ENCODE assay signal across 26 mouse cellular contexts in the genomic region with DNA sequence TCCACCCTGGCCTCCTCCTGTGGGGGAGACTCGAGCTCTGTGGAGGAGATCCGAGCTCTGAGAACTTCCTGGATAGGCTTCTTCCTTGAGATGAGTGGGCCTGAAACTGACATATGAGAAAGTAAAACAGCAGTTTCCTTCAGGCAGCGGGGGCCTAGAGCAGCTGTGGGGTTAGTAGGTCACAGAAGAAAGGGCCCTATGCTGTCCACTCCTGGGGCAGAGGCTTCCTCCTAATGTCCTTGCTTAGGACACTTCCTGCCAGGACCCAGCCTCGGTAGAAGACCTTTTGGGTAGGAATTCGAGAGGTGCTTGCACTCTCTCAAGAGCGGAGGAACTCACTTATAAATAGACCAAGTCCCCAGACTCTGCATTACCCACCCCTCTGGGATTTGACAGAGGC. TPM values are rescaled to one million over a fixed set of nuclear protein-coding genes. Genes with fewer than 3 reads are reported as not detected.
DNase-seq lines count a peak whose midpoint lies in the region; ATAC-seq and TF ChIP-seq lines count a peak whose summit lies in the region.
"Had no signal": no experiment of that assay in that cellular context is flagged by ENCODE, and none has a peak within 500 bp of the region (broad histone marks: within the 10 kb centered on the region; RNA-seq: fewer than 3 reads in every experiment).

No protein-coding gene starts in this region.

- 41% methylated on average over 6 of the region's 6 CpGs for WGBS in heart, embryonic 11.5 days (ENCODE audit: insufficient replicate concordance)
- 25% methylated on average over 6 of the region's 6 CpGs for WGBS in kidney, embryonic 16.5 days
- WGBS in stomach, embryonic 15.5 days = 58% methylated on average over 6 of the region's 6 CpGs
- 71% methylated on average over 6 of the region's 6 CpGs for WGBS in stomach, postnatal 0 days
- 56% methylated on average over 6 of the region's 6 CpGs for WGBS in stomach, embryonic 16.5 days
- WGBS in intestine, embryonic 16.5 days = 66% methylated on average over 6 of the region's 6 CpGs

- no peak for TF ChIP-seq CTCF in stomach, postnatal 0 days (IDR thresholded peaks at IDR 0.05; ENCODE audit: low read depth)

- H3K4me2 ChIP-seq in heart, embryonic 11.5 days = no peak overlapping the region
- no peak overlapping the region for H3K4me2 ChIP-seq in kidney, embryonic 16.5 days (replicated peaks; ENCODE audit: low read depth, low read length)
- H3K4me2 ChIP-seq in stomach, embryonic 15.5 days = no peak overlapping the region
- no peak overlapping the region for H3K4me2 ChIP-seq in stomach, postnatal 0 days (replicated peaks; ENCODE audit: low read depth)
- no peak overlapping the region for H3K4me2 ChIP-seq in stomach, embryonic 16.5 days (ENCODE audit: low read depth, low read length)
- H3K4me2 ChIP-seq in intestine, embryonic 16.5 days (ENCODE audit: low read depth, low read length) = no peak overlapping the region
- H3K4me2 ChIP-seq: limb, embryonic 12.5 days; liver, embryonic 13.5 days; lung, embryonic 15.5 days; midbrain, embryonic 11.5 days had no signal

- H3K4me1 ChIP-seq in heart, embryonic 11.5 days (ENCODE audit: control insufficient read depth, insufficient read depth, low read length) = peaks cover 25% of the 10 kb centered on the region
- peaks cover 41% of the 10 kb centered on the region for H3K4me1 ChIP-seq in kidney, embryonic 16.5 days (ENCODE audit: insufficient read depth, low read length)
- peaks cover 29% of the 10 kb centered on the region for H3K4me1 ChIP-seq in stomach, embryonic 15.5 days
- 0 out of 2 replicates have a peak, but pooled peaks cover 3% of the 10 kb centered on the region for H3K4me1 ChIP-seq in stomach, postnatal 0 days (replicated peaks; ENCODE audit: control insufficient read depth, insufficient read depth)
- peaks cover 27% of the 10 kb centered on the region; the same call in 1 of the 2 replicates for H3K4me1 ChIP-seq in stomach, embryonic 16.5 days (ENCODE audit: control insufficient read depth, insufficient read depth, low read length)
- H3K4me1 ChIP-seq in intestine, embryonic 16.5 days (ENCODE audit: control insufficient read depth, insufficient read depth, low read length) = peaks cover 14% of the 10 kb centered on the region

- ATAC-seq in heart, embryonic 11.5 days (replicated peaks; ENCODE audit: insufficient number of reproducible peaks, low FRiP score, low TSS enrichment) = no peak
- ATAC-seq in kidney, embryonic 16.5 days (ENCODE audit: low FRiP score, low TSS enrichment) = peak; percentile 50; the same call in 1 of the 2 replicates
- ATAC-seq in stomach, embryonic 15.5 days (ENCODE audit: insufficient read depth, low FRiP score, low read depth) = no peak
- no peak for ATAC-seq in stomach, postnatal 0 days (ENCODE audit: low FRiP score, low TSS enrichment)
- no peak for ATAC-seq in stomach, embryonic 16.5 days (ENCODE audit: insufficient read depth, low FRiP score)
- no peak for ATAC-seq in intestine, embryonic 16.5 days
- ATAC-seq: forebrain, embryonic 14.5 days had no signal

- peak overlapping the region; percentile 4; the same call in 1 of the 2 replicates for H3K27ac ChIP-seq in heart, embryonic 11.5 days (ENCODE audit: low read depth, low read length)
- peak overlapping the region; percentile 84 for H3K27ac ChIP-seq in kidney, embryonic 16.5 days (ENCODE audit: low read length)
- H3K27ac ChIP-seq in stomach, embryonic 15.5 days = peak overlapping the region; percentile 16; the same call in 1 of the 2 replicates
- no peak overlapping the region for H3K27ac ChIP-seq in stomach, postnatal 0 days (replicated peaks)
- H3K27ac ChIP-seq in stomach, embryonic 16.5 days (ENCODE audit: low read length) = peak overlapping the region; percentile 6; the same call in 1 of the 2 replicates
- no peak overlapping the region for H3K27ac ChIP-seq in intestine, embryonic 16.5 days (ENCODE audit: low read length)
- H3K27ac ChIP-seq: limb, embryonic 12.5 days; liver, embryonic 13.5 days; lung, embryonic 15.5 days; macrophage had no signal

- peak overlapping the region; percentile 43; the same call in 1 of the 2 replicates for H3K9ac ChIP-seq in heart, embryonic 11.5 days (ENCODE audit: low read depth, low read length)
- H3K9ac ChIP-seq in kidney, embryonic 16.5 days (replicated peaks; ENCODE audit: low read length) = no peak overlapping the region
- no peak overlapping the region for H3K9ac ChIP-seq in stomach, embryonic 15.5 days
- no peak overlapping the region for H3K9ac ChIP-seq in stomach, postnatal 0 days (ENCODE audit: low read length)
- H3K9ac ChIP-seq in stomach, embryonic 16.5 days (ENCODE audit: low read length) = no peak overlapping the region
- H3K9ac ChIP-seq in intestine, embryonic 16.5 days (ENCODE audit: low read depth, low read length) = no peak overlapping the region
- H3K9ac ChIP-seq: limb, embryonic 12.5 days; liver, embryonic 13.5 days; lung, embryonic 15.5 days had no signal

- H3K36me3 ChIP-seq in heart, embryonic 11.5 days (ENCODE audit: control insufficient read depth, insufficient read depth, low read length) = no peaks in the 10 kb centered on the region
- H3K36me3 ChIP-seq in kidney, embryonic 16.5 days (ENCODE audit: insufficient read depth, low read length) = no peaks in the 10 kb centered on the region
- H3K36me3 ChIP-seq in stomach, embryonic 15.5 days = no peaks in the 10 kb centered on the region
- no peaks in the 10 kb centered on the region for H3K36me3 ChIP-seq in stomach, postnatal 0 days (ENCODE audit: control insufficient read depth, insufficient read depth, low read length)
- no peaks in the 10 kb centered on the region for H3K36me3 ChIP-seq in stomach, embryonic 16.5 days (ENCODE audit: control insufficient read depth, insufficient read depth, low read length)
- H3K36me3 ChIP-seq in intestine, embryonic 16.5 days (ENCODE audit: control insufficient read depth, insufficient read depth, low read length) = no peaks in the 10 kb centered on the region
- H3K36me3 ChIP-seq: liver, embryonic 13.5 days; lung, embryonic 15.5 days had no signal

- no peaks in the 10 kb centered on the region for H3K27me3 ChIP-seq in heart, embryonic 11.5 days (ENCODE audit: control insufficient read depth, insufficient read depth, low read length)
- H3K27me3 ChIP-seq in kidney, embryonic 16.5 days (ENCODE audit: insufficient read depth, low read length) = no peaks in the 10 kb centered on the region
- no peaks in the 10 kb centered on the region for H3K27me3 ChIP-seq in stomach, embryonic 15.5 days (replicated peaks)
- H3K27me3 ChIP-seq in stomach, postnatal 0 days (ENCODE audit: control insufficient read depth, insufficient read depth, low read length) = no peaks in the 10 kb centered on the region
- H3K27me3 ChIP-seq in stomach, embryonic 16.5 days (ENCODE audit: control insufficient read depth, insufficient read depth, low read length) = no peaks in the 10 kb centered on the region
- H3K27me3 ChIP-seq in intestine, embryonic 16.5 days (replicated peaks; ENCODE audit: control insufficient read depth, insufficient read depth, low read length) = no peaks in the 10 kb centered on the region
- H3K27me3 ChIP-seq: limb, embryonic 12.5 days; liver, embryonic 13.5 days; lung, embryonic 15.5 days had no signal

- TF ChIP-seq EP300 in stomach, postnatal 0 days (optimal IDR thresholded peaks at IDR 0.05) = no peak

- no peaks in the 10 kb centered on the region for H3K9me3 ChIP-seq in heart, embryonic 11.5 days (replicated peaks; ENCODE audit: control insufficient read depth, low read length)
- no peaks in the 10 kb centered on the region for H3K9me3 ChIP-seq in kidney, embryonic 16.5 days (ENCODE audit: low read length)
- no peaks in the 10 kb centered on the region for H3K9me3 ChIP-seq in stomach, embryonic 15.5 days
- H3K9me3 ChIP-seq in stomach, postnatal 0 days (ENCODE audit: control insufficient read depth, low read length) = no peaks in the 10 kb centered on the region
- H3K9me3 ChIP-seq in stomach, embryonic 16.5 days (replicated peaks; ENCODE audit: control insufficient read depth, low read length) = no peaks in the 10 kb centered on the region
- no peaks in the 10 kb centered on the region for H3K9me3 ChIP-seq in intestine, embryonic 16.5 days (ENCODE audit: control insufficient read depth, low read length)
- H3K9me3 ChIP-seq: limb, embryonic 12.5 days; liver, embryonic 13.5 days; lung, embryonic 15.5 days had no signal

- no peak for DNase-seq in heart, adult 8-10 months (ENCODE audit: low spot score)
- DNase-seq in kidney, postnatal 25 days = no peak
- DNase-seq in stomach, postnatal 0 days (ENCODE audit: low spot score) = no peak
- DNase-seq: adrenal gland, postnatal 36 days; cerebellum, adult 8-10 months; gastrocnemius, postnatal 25 days; liver, embryonic 13.5 days; thymus, adult 18-20 months had no signal

- H3K4me3 ChIP-seq in heart, embryonic 11.5 days (ENCODE audit: low read depth, low read length) = no peak overlapping the region
- no peak overlapping the region for H3K4me3 ChIP-seq in kidney, embryonic 16.5 days (ENCODE audit: low read length)
- H3K4me3 ChIP-seq in stomach, embryonic 15.5 days (replicated peaks) = no peak overlapping the region
- H3K4me3 ChIP-seq in stomach, postnatal 0 days (ENCODE audit: low read depth, low read length) = no peak overlapping the region
- H3K4me3 ChIP-seq in stomach, embryonic 16.5 days (replicated peaks; ENCODE audit: low read length) = no peak overlapping the region
- H3K4me3 ChIP-seq in intestine, embryonic 16.5 days (ENCODE audit: low read length) = no peak overlapping the region
- H3K4me3 ChIP-seq: erythroblast, embryonic 14.5 days; limb, embryonic 12.5 days; liver, embryonic 13.5 days; lung, embryonic 15.5 days had no signal

RNA-seq across cellular contexts. Expression of a gene that starts 11.7 kb away (rescaled TPM):
- polyA plus RNA-seq in heart, embryonic 11.5 days (2014; fragmentation: Nextera tagmentation; extraction: Ambion mirVana) = 36.3 and 36.8 TPM in 2 replicates
- total RNA-seq in heart, adult 8-10 months (2022) = 10 to 100 TPM; 16.0 to 23.2 (median 20.5) TPM
- 54.1 and 57.4 TPM in 2 replicates for polyA plus RNA-seq in kidney, embryonic 16.5 days (2015; fragmentation: Nextera tagmentation; extraction: Ambion mirVana)
- polyA plus RNA-seq in stomach, embryonic 15.5 days (2015; fragmentation: Nextera tagmentation; extraction: Ambion mirVana) = 47.5 and 47.9 TPM in 2 replicates
- polyA plus RNA-seq in stomach, postnatal 0 days (2015; fragmentation: Nextera tagmentation; extraction: Ambion mirVana) = 60.1 and 69.5 TPM in 2 replicates
- polyA plus RNA-seq in stomach, embryonic 16.5 days (2015; fragmentation: Nextera tagmentation; extraction: Ambion mirVana) = 56.2 and 57.3 TPM in 2 replicates
- polyA plus RNA-seq in intestine, embryonic 16.5 days (2015; fragmentation: Nextera tagmentation; extraction: Ambion mirVana) = 41.2 and 46.5 TPM in 2 replicates

RNA-seq across cellular contexts. Expression of a gene that starts 44.7 kb away (rescaled TPM):
- 36.7 and 43.9 TPM in 2 replicates for polyA plus RNA-seq in heart, embryonic 11.5 days (2014; fragmentation: Nextera tagmentation; extraction: Ambion mirVana)
- total RNA-seq in heart, adult 8-10 months (2022) = 10 to 100 TPM; 50.1 to 69.6 (median 57.6) TPM
- 45.9 and 47.6 TPM in 2 replicates for polyA plus RNA-seq in kidney, embryonic 16.5 days (2015; fragmentation: Nextera tagmentation; extraction: Ambion mirVana)
- polyA plus RNA-seq in stomach, embryonic 15.5 days (2015; fragmentation: Nextera tagmentation; extraction: Ambion mirVana) = 35.5 and 39.8 TPM in 2 replicates
- 18.9 and 22.5 TPM in 2 replicates for polyA plus RNA-seq in stomach, postnatal 0 days (2015; fragmentation: Nextera tagmentation; extraction: Ambion mirVana)
- 33.3 and 35.9 TPM in 2 replicates for polyA plus RNA-seq in stomach, embryonic 16.5 days (2015; fragmentation: Nextera tagmentation; extraction: Ambion mirVana)
- polyA plus RNA-seq in intestine, embryonic 16.5 days (2015; fragmentation: Nextera tagmentation; extraction: Ambion mirVana) = 38.2 and 41.4 TPM in 2 replicates

RNA-seq across cellular contexts. Expression of a gene that starts 44.7 kb away (rescaled TPM):
- 16.2 and 17.0 TPM in 2 replicates for polyA plus RNA-seq in heart, embryonic 11.5 days (2014; fragmentation: Nextera tagmentation; extraction: Ambion mirVana)
- total RNA-seq in heart, adult 8-10 months (2022) = 10 to 100 TPM; 35.1 to 36.8 (median 36.0) TPM
- 13.9 and 14.2 TPM in 2 replicates for polyA plus RNA-seq in kidney, embryonic 16.5 days (2015; fragmentation: Nextera tagmentation; extraction: Ambion mirVana)
- 9.4 and 10.4 TPM in 2 replicates for polyA plus RNA-seq in stomach, embryonic 15.5 days (2015; fragmentation: Nextera tagmentation; extraction: Ambion mirVana)
- 6.1 and 6.5 TPM in 2 replicates for polyA plus RNA-seq in stomach, postnatal 0 days (2015; fragmentation: Nextera tagmentation; extraction: Ambion mirVana)
- polyA plus RNA-seq in stomach, embryonic 16.5 days (2015; fragmentation: Nextera tagmentation; extraction: Ambion mirVana) = 9.3 and 9.6 TPM in 2 replicates
- polyA plus RNA-seq in intestine, embryonic 16.5 days (2015; fragmentation: Nextera tagmentation; extraction: Ambion mirVana) = 14.7 and 15.2 TPM in 2 replicates

RNA-seq across cellular contexts. Expression of a gene that starts 52.5 kb away (rescaled TPM):
- polyA plus RNA-seq in heart, embryonic 11.5 days (2014; fragmentation: Nextera tagmentation; extraction: Ambion mirVana) = not detected in 2 replicates
- total RNA-seq in heart, adult 8-10 months (2022) = not detected
- 0.41 and 0.82 TPM in 2 replicates for polyA plus RNA-seq in kidney, embryonic 16.5 days (2015; fragmentation: Nextera tagmentation; extraction: Ambion mirVana)
- 0.23 and 0.45 TPM in 2 replicates for polyA plus RNA-seq in stomach, embryonic 15.5 days (2015; fragmentation: Nextera tagmentation; extraction: Ambion mirVana)
- polyA plus RNA-seq in stomach, postnatal 0 days (2015; fragmentation: Nextera tagmentation; extraction: Ambion mirVana) = not detected in 2 replicates
- 0.39 and 0.40 TPM in 2 replicates for polyA plus RNA-seq in stomach, embryonic 16.5 days (2015; fragmentation: Nextera tagmentation; extraction: Ambion mirVana)
- 0.38 and 0.55 TPM in 2 replicates for polyA plus RNA-seq in intestine, embryonic 16.5 days (2015; fragmentation: Nextera tagmentation; extraction: Ambion mirVana)
- total RNA-seq: adrenal gland, postnatal 36 days; gastrocnemius, postnatal 25 days; layer of hippocampus, postnatal 10 days had no signal
- polyA plus RNA-seq: C2C12; embryonic facial prominence, embryonic 11.5 days; erythroblast, embryonic 14.5 days; forebrain, embryonic 14.5 days; hindbrain, embryonic 11.5 days; intestine, embryonic 14.5 days; large intestine, adult 2 months; liver, embryonic 13.5 days; macrophage; midbrain, embryonic 11.5 days; neural tube, embryonic 14.5 days had no signal

RNA-seq across cellular contexts. Expression of a gene that starts 56.6 kb away (rescaled TPM):
- 12.3 and 18.1 TPM in 2 replicates for polyA plus RNA-seq in heart, embryonic 11.5 days (2014; fragmentation: Nextera tagmentation; extraction: Ambion mirVana)
- 10 to 100 TPM; 85.3 to 96.5 (median 94.1) TPM for total RNA-seq in heart, adult 8-10 months (2022)
- polyA plus RNA-seq in kidney, embryonic 16.5 days (2015; fragmentation: Nextera tagmentation; extraction: Ambion mirVana) = 13.3 and 14.1 TPM in 2 replicates
- polyA plus RNA-seq in stomach, embryonic 15.5 days (2015; fragmentation: Nextera tagmentation; extraction: Ambion mirVana) = 47.0 and 48.4 TPM in 2 replicates
- polyA plus RNA-seq in stomach, postnatal 0 days (2015; fragmentation: Nextera tagmentation; extraction: Ambion mirVana) = 28.6 and 30.5 TPM in 2 replicates
- 14.7 and 14.9 TPM in 2 replicates for polyA plus RNA-seq in stomach, embryonic 16.5 days (2015; fragmentation: Nextera tagmentation; extraction: Ambion mirVana)
- 10.8 and 12.5 TPM in 2 replicates for polyA plus RNA-seq in intestine, embryonic 16.5 days (2015; fragmentation: Nextera tagmentation; extraction: Ambion mirVana)

Comparison
In these comparisons a context has a peak if more than half of its experiments do, and no peak if none do; other contexts are left out.
1. H3K27ac ChIP-seq: peak in heart, embryonic 11.5 days (single experiment), kidney, embryonic 16.5 days (single experiment), stomach, embryonic 15.5 days (single experiment) and stomach, embryonic 16.5 days (single experiment); none in stomach, postnatal 0 days (single experiment) and intestine, embryonic 16.5 days (single experiment).